Mouse (Mus musculus) T-helper 1 cell (primary cell): Measurements from ENCODE around the gene Rffl.
"Not testable (repeated sequence)": the region's sequence is repeated elsewhere in the genome, so short reads cannot be mapped to it uniquely, and the experiment has no call there.

Experiments used
- in situ Hi-C: fragments of 300-600 bp; cut with MboI, MseI; formaldehyde crosslinking; loops from one replicate; pipeline ENCODE4 v1.15.1; 2025; ENCODE audit warnings: high pct_unique_total_duplicates

Rffl gene

GRCm38 (mm10) chr11:82846079-82846436, 25.0 kb downstream of the Rffl start:
- in situ Hi-C loops = no loop called here

GRCm38 (mm10) chr11:82845415-82846078, 25.5 kb downstream of the Rffl start:
- in situ Hi-C loops = no loop called here

DNA sequence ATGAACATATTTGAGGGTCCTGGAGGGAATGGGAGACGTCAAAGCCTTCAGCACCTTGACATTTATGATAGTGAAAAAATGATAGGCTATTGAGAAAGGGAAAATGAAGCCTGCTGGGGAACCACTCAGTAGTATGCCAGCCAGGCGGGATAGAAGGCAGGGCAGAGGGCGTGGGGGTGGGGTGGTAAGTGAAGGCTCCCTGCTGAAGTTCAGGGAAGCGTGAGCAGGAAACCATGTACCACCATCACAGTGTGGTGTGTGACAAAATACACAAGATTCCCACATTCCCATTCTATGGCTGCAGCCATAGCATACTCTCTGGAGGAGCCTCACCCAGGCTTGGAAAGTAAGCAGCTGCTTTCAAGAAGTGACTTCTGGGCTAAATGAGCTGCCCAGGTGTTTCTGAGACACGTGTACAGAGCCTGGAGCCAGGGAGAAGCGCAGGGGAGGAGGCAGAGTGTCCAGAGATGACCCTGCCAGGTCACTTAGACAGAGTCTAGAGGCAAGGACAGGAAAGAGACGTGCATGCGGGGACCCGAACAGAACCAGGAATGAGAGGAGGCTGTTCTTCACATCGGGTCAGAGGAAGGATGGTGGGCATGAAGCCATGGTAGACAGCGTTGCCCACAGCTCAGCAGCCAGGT, 26.1 kb downstream of the Rffl start:
- in situ Hi-C loops = no loop called here

- in situ Hi-C loops = no loop called here
Observed at GRCm38 (mm10) chr11:82838511-82838910, 32.5 kb downstream of the Rffl start.

GRCm38 (mm10) chr11:82837848-82838247, 33.2 kb downstream of the Rffl start:
- in situ Hi-C loops = no loop called here

- in situ Hi-C loops = no loop called here
Observed at GRCm38 (mm10) chr11:82837192-82837591, 33.8 kb downstream of the Rffl start.

- in situ Hi-C loops = no loop called here
Observed at GRCm38 (mm10) chr11:82835616-82836432, 35.2 kb downstream of the Rffl start.

- in situ Hi-C loops = not testable (repeated sequence)
Observed at GRCm38 (mm10) chr11:82834359-82834758, 36.7 kb downstream of the Rffl start.

- in situ Hi-C loops = no loop called here
Observed at GRCm38 (mm10) chr11:82833929-82834328, 37.1 kb downstream of the Rffl start.

DNA sequence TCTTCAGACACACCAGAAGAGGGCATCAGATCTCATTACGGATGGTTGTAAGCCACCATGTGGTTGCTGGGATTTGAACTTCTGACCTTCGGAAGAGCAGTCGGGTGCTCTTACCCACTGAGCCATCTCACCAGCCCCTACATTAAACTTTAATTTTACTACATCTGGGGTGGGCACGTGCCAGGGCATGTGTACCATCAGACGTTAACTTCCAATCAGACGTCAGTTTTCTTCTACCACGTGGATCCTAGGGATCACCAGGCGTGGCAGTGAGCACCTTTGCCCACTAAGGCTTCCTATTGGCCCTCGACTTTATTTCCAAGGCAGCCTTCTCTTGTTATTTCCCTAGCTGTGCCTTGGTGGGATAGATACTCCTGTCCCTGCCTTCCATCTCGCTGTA, 38.6 kb downstream of the Rffl start:
- in situ Hi-C loops = not testable (repeated sequence)

GRCm38 (mm10) chr11:82831008-82831893, 39.8 kb downstream of the Rffl start:
- in situ Hi-C loops = no loop called here

GRCm38 (mm10) chr11:82826818-82827217, 44.2 kb downstream of the Rffl start:
- in situ Hi-C loops = no loop called here

GRCm38 (mm10) chr11:82820788-82821456, 50.1 kb downstream of the Rffl start:
- in situ Hi-C loops = no loop called here

DNA sequence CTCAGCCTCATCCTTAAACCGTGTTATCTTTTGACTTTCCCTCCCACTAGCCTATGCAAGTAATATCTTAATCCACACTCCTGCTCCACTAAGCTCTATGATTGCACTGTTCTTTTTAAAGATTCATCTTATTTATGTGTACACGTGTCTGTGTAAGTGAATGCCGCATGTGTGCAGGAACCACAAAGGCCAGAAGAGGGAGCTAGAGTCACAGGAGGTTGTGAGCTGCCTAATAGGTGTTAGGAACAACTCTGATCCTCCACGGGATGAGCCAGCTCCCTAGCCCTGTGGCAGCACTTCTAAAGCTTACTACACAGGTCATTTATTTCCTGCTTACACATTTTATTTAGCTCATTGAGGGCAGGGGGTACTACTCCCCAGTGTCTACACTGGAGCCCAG, 51.7 kb downstream of the Rffl start:
- in situ Hi-C loops = loop anchor here (5.0 kb wide), 1 partner anchor 68 kb away; no protein-coding TSS in a partner anchor

- in situ Hi-C loops = no loop called here
Observed at GRCm38 (mm10) chr11:82808485-82808884, 62.5 kb downstream of the Rffl start.

GRCm38 (mm10) chr11:82807370-82807769, 63.6 kb downstream of the Rffl start:
- in situ Hi-C loops = no loop called here

GRCm38 (mm10) chr11:82806656-82807055, 64.4 kb downstream of the Rffl start:
- in situ Hi-C loops = no loop called here

DNA sequence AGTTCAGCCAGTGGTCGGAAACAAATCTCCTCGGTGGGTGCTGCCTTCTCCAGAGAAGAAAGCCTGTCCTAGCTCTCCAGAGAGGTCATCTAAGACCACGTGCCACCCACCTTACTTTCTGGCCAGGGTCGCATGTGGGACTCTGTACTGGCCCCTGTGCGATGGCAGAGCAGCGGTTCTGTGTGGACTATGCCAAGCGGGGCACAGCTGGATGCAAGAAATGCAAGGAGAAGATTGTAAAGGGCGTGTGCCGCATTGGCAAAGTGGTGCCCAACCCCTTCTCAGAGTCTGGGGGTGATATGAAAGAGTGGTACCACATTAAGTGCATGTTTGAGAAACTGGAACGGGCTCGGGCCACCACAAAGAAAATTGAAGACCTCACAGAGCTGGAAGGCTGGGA, 87.6 kb downstream of the Rffl start:
- in situ Hi-C loops = no loop called here

DNA sequence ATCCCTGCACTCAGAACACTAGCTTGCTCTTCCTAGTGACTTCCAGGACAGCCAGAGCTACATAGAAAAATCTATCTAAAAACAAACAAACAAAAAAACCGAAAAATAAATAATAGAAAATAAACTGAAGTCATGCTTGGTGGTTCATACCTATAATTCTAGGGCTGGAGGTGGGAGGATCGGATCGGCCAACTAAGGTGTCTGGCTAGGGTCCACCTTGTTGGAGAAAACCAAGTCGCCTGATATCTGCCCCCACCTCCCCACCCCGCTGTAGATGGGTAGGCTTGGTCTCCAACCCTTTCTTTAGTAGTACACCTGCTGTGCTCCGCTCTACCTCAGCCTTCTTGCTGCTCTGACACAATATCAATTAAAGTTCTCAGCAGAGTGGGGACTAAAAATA, 88.8 kb downstream of the Rffl start:
- in situ Hi-C loops = no loop called here

DNA sequence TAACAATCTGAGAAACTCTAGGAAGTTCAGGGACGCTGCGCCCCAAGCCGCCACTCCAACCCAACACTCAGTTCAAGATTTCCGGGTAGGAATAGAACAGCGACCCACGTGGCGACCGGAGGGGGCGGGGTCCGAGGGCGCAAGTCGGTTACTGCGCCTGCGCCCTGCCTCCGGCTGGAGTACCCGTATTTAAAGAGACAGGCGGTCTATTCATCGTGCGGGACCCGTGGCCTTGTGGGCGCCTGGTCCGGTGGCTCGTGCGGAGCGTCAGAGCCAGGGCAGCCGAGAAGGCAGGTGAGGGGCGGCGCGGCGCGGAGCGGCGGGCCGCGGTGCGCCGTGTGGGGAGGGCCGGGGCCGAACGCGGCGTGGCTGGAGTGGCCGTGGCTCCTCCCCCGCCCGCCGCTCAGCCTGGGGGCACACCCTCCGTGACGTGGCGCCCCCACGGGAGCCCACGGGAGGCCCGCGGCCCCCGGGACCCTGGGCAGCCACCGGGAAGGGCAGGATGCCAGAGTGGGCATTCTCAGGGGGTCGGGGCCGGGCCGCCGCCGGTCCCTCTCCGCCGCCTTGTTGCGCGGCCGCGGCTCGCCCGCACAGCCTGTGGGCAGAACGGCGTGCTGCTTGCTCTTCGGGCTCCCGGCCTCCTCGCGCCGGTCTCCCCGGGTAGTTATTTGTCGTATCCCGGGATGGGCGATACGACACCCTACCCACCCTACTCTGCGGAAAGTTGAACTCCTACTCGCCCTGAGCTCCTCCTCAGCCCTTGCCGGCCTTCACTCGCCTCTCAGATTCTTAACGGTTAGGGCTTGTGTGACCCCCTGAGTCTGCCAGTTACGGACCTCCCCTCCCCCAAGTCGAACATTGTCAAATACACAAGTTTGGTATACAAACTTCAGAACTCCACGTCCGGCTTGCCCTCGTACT, 89.8 kb downstream of the Rffl start, which contains the start of gene Lig3:
TSS of gene Lig3 (plus strand) at position 126 of the 921 bp plus-strand sequence.
- in situ Hi-C loops = no loop called here
